ENCODE assay signal across 13 mouse cellular contexts in the genomic region with DNA sequence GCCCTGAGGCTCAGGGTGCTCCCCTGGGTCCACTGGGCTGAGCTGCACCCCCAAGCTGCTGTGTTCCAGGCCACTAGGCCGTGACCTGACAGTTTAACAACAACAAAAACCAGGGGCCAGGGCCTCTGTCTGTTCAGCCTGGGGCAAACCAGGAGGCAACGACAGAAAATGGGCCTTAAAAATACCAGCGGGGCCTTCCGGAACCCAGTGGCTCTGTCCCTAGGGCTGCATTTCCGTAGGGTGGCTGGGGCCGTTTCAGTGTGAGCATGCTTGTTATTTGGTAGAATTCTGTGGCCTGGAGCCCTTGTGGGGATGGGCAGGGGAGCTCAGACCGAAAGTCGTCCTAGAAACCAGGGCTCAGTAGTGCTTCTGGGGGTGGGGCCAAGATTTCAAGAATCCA. TPM values are rescaled to one million over a fixed set of nuclear protein-coding genes. Genes with fewer than 3 reads are reported as not detected.
A peak's percentile ranks its signal among the peaks of the same experiment; 100 is the strongest.
DNase-seq lines count a peak whose midpoint lies in the region; ATAC-seq and TF ChIP-seq lines count a peak whose summit lies in the region.
"Had no signal": no experiment of that assay in that cellular context is flagged by ENCODE, and none has a peak within 500 bp of the region (broad histone marks: within the 10 kb centered on the region; RNA-seq: fewer than 3 reads in every experiment).

No protein-coding gene starts in this region.

- H3K4me3 ChIP-seq in forebrain, embryonic 12.5 days (replicated peaks): peak overlapping the region; percentile 99; the same call in 1 of the 2 replicates
- H3K4me3 ChIP-seq in forebrain, embryonic 11.5 days (ENCODE audit: low read depth, low read length): no peak overlapping the region
- H3K4me3 ChIP-seq in midbrain, postnatal 0 days (ENCODE audit: low read depth, low read length): no peak overlapping the region
- no peak overlapping the region for H3K4me3 ChIP-seq in midbrain, embryonic 16.5 days (ENCODE audit: low read depth, low read length)
- no peak overlapping the region for H3K4me3 ChIP-seq in embryonic facial prominence, embryonic 12.5 days
- no peak overlapping the region for H3K4me3 ChIP-seq in thymus, adult 2 months (ENCODE audit: control insufficient read depth, insufficient read depth, low read length)
- H3K4me3 ChIP-seq: heart, adult 2 months had no signal

- peaks cover 62% of the 10 kb centered on the region for H3K36me3 ChIP-seq in forebrain, embryonic 12.5 days (replicated peaks)
- H3K36me3 ChIP-seq in forebrain, embryonic 11.5 days (ENCODE audit: control insufficient read depth, insufficient read depth, low read length): peaks cover 42% of the 10 kb centered on the region
- peaks cover 43% of the 10 kb centered on the region for H3K36me3 ChIP-seq in midbrain, postnatal 0 days (ENCODE audit: insufficient read depth, low read length)
- peaks cover 39% of the 10 kb centered on the region for H3K36me3 ChIP-seq in midbrain, embryonic 16.5 days (ENCODE audit: control insufficient read depth, insufficient read depth, low read length)
- H3K36me3 ChIP-seq in embryonic facial prominence, embryonic 12.5 days: peaks cover 64% of the 10 kb centered on the region
- H3K36me3 ChIP-seq in thymus, adult 2 months (ENCODE audit: control insufficient read depth, insufficient read depth, low read length): peaks cover 37% of the 10 kb centered on the region

- H3K27me3 ChIP-seq in forebrain, embryonic 12.5 days: no peaks in the 10 kb centered on the region
- H3K27me3 ChIP-seq in forebrain, embryonic 11.5 days (ENCODE audit: control insufficient read depth, insufficient read depth, low read length): no peaks in the 10 kb centered on the region
- H3K27me3 ChIP-seq in midbrain, postnatal 0 days (ENCODE audit: insufficient read depth, low read length): no peaks in the 10 kb centered on the region
- no peaks in the 10 kb centered on the region for H3K27me3 ChIP-seq in midbrain, embryonic 16.5 days (ENCODE audit: control insufficient read depth, insufficient read depth, low read depth, low read length)
- no peaks in the 10 kb centered on the region for H3K27me3 ChIP-seq in embryonic facial prominence, embryonic 12.5 days
- no peaks in the 10 kb centered on the region for H3K27me3 ChIP-seq in thymus, adult 2 months (ENCODE audit: control insufficient read depth, insufficient read depth, low read length)

- H3K9me3 ChIP-seq in forebrain, embryonic 12.5 days: no peaks in the 10 kb centered on the region
- no peaks in the 10 kb centered on the region for H3K9me3 ChIP-seq in forebrain, embryonic 11.5 days (ENCODE audit: control insufficient read depth, low read length)
- H3K9me3 ChIP-seq in midbrain, postnatal 0 days (ENCODE audit: low read length): no peaks in the 10 kb centered on the region
- no peaks in the 10 kb centered on the region for H3K9me3 ChIP-seq in midbrain, embryonic 16.5 days (replicated peaks; ENCODE audit: control insufficient read depth, low read length, poor library complexity, severe bottlenecking)
- H3K9me3 ChIP-seq in embryonic facial prominence, embryonic 12.5 days: 0 out of 2 replicates have a peak, but pooled peaks cover 7% of the 10 kb centered on the region

- no peak overlapping the region for H3K9ac ChIP-seq in forebrain, embryonic 12.5 days
- H3K9ac ChIP-seq in forebrain, embryonic 11.5 days (ENCODE audit: low read length): no peak overlapping the region
- H3K9ac ChIP-seq in midbrain, postnatal 0 days (replicated peaks; ENCODE audit: low read length, poor library complexity, severe bottlenecking): 0 out of 2 replicates have a peak overlapping the region, but pooled peaks have one; percentile 4
- H3K9ac ChIP-seq in midbrain, embryonic 16.5 days (ENCODE audit: low read depth, low read length): no peak overlapping the region
- 0 out of 2 replicates have a peak overlapping the region, but pooled peaks have one; percentile 19 for H3K9ac ChIP-seq in embryonic facial prominence, embryonic 12.5 days

- TF ChIP-seq POLR2A in thymus, adult 2 months (IDR thresholded peaks at IDR 0.05; ENCODE audit: control insufficient read depth, extremely low read depth, insufficient read depth, low read length, poor library complexity): no peak

- H3K27ac ChIP-seq in forebrain, embryonic 12.5 days: no peak overlapping the region
- H3K27ac ChIP-seq in forebrain, embryonic 11.5 days (ENCODE audit: low read depth, low read length): no peak overlapping the region
- no peak overlapping the region for H3K27ac ChIP-seq in midbrain, postnatal 0 days (ENCODE audit: low read depth, low read length)
- no peak overlapping the region for H3K27ac ChIP-seq in midbrain, embryonic 16.5 days (ENCODE audit: low read length)
- no peak overlapping the region for H3K27ac ChIP-seq in embryonic facial prominence, embryonic 12.5 days
- no peak overlapping the region for H3K27ac ChIP-seq in thymus, adult 2 months (ENCODE audit: control insufficient read depth, insufficient read depth, low read length)
- H3K27ac ChIP-seq: heart, adult 2 months had no signal

- H3K4me1 ChIP-seq in forebrain, embryonic 12.5 days: peaks cover 26% of the 10 kb centered on the region
- H3K4me1 ChIP-seq in forebrain, embryonic 11.5 days (replicated peaks; ENCODE audit: control insufficient read depth, insufficient read depth, low read length): peaks cover 13% of the 10 kb centered on the region; the same call in 1 of the 2 replicates
- H3K4me1 ChIP-seq in midbrain, postnatal 0 days (ENCODE audit: insufficient read depth, low read length): peaks cover 11% of the 10 kb centered on the region
- H3K4me1 ChIP-seq in midbrain, embryonic 16.5 days (ENCODE audit: control insufficient read depth, insufficient read depth, low read length): peaks cover 23% of the 10 kb centered on the region
- H3K4me1 ChIP-seq in embryonic facial prominence, embryonic 12.5 days: peaks cover 8% of the 10 kb centered on the region
- H3K4me1 ChIP-seq in thymus, adult 2 months (replicated peaks; ENCODE audit: control insufficient read depth, insufficient read depth, low read length): peaks cover 21% of the 10 kb centered on the region

- no peak for ATAC-seq in forebrain, embryonic 12.5 days (ENCODE audit: low FRiP score)
- ATAC-seq in forebrain, embryonic 11.5 days (replicated peaks; ENCODE audit: low FRiP score): no peak
- no peak for ATAC-seq in midbrain, postnatal 0 days (ENCODE audit: low FRiP score)
- ATAC-seq in midbrain, embryonic 16.5 days: no peak
- no peak for ATAC-seq in embryonic facial prominence, embryonic 12.5 days (ENCODE audit: insufficient number of reproducible peaks, insufficient read depth, low FRiP score, low TSS enrichment)
- ATAC-seq in neutrophil, adult 5-6 weeks (ENCODE audit: extremely low read depth, insufficient number of reproducible peaks, low FRiP score, poor library complexity, severe bottlenecking): peak; percentile 28

- no peak for DNase-seq in forebrain, embryonic 11.5 days (ENCODE audit: low spot score)
- DNase-seq in midbrain, postnatal 0 days (ENCODE audit: low spot score): no peak
- no peak for DNase-seq in right cerebral cortex, adult 2 months (ENCODE audit: low spot score in 2 of 2)
- DNase-seq in thymus, adult 2 months: no peak
- DNase-seq: adrenal gland, postnatal 14 days; heart, postnatal 10 days; kidney, adult 2 months; kidney, postnatal 4 days had no signal

- 87% methylated on average over 8 of the region's 8 CpGs for WGBS in forebrain, embryonic 12.5 days
- WGBS in forebrain, embryonic 11.5 days: 87% methylated on average over 8 of the region's 8 CpGs
- WGBS in midbrain, postnatal 0 days: 85% methylated on average over 8 of the region's 8 CpGs
- WGBS in midbrain, embryonic 16.5 days: 87% methylated on average over 8 of the region's 8 CpGs
- 83% methylated on average over 8 of the region's 8 CpGs for WGBS in embryonic facial prominence, embryonic 12.5 days
- WGBS in thymus, adult 2 months: 95% methylated on average over 8 of the region's 8 CpGs

- no peak overlapping the region for H3K4me2 ChIP-seq in forebrain, embryonic 12.5 days
- no peak overlapping the region for H3K4me2 ChIP-seq in forebrain, embryonic 11.5 days (ENCODE audit: low read depth, low read length, severe bottlenecking)
- H3K4me2 ChIP-seq in midbrain, postnatal 0 days (ENCODE audit: low read depth, low read length, poor library complexity, severe bottlenecking): no peak overlapping the region
- H3K4me2 ChIP-seq in midbrain, embryonic 16.5 days (ENCODE audit: low read length): no peak overlapping the region
- no peak overlapping the region for H3K4me2 ChIP-seq in embryonic facial prominence, embryonic 12.5 days (replicated peaks)

- TF ChIP-seq CTCF in midbrain, postnatal 0 days (IDR thresholded peaks at IDR 0.05): no peak
- no peak for TF ChIP-seq CTCF in thymus, adult 2 months (IDR thresholded peaks at IDR 0.05; ENCODE audit: borderline replicate concordance, control insufficient read depth, extremely low read depth, insufficient read depth, low read length, poor library complexity)

RNA-seq across cellular contexts. Expression of a gene that starts 3.6 kb away (rescaled TPM):
- 203 and 205 TPM in 2 replicates for polyA plus RNA-seq in forebrain, embryonic 12.5 days (2016; fragmentation: Nextera tagmentation; extraction: Ambion mirVana)
- 237 and 256 TPM in 2 replicates for polyA plus RNA-seq in forebrain, embryonic 11.5 days (2014; fragmentation: Nextera tagmentation; extraction: Ambion mirVana)
- 69.6 and 91.1 TPM in 2 replicates for total RNA-seq in midbrain, postnatal 0 days (2014; rRNA removed)
- 24.8 and 25.1 TPM in 2 replicates for polyA plus RNA-seq in midbrain, postnatal 0 days (2015; fragmentation: Nextera tagmentation; extraction: Ambion mirVana)
- 30.2 and 35.2 TPM in 2 replicates for polyA plus RNA-seq in midbrain, embryonic 16.5 days (2015; fragmentation: Nextera tagmentation; extraction: Ambion mirVana)
- 251 and 258 TPM in 2 replicates for polyA plus RNA-seq in embryonic facial prominence, embryonic 12.5 days (2016; fragmentation: Nextera tagmentation; extraction: Ambion mirVana)
- 81.3 and 86.5 TPM in 2 replicates for total RNA-seq in neutrophil, adult 5-6 weeks (2017)
- 341 and 425 TPM in 2 replicates for polyA plus RNA-seq in thymus, adult 2 months (2012; rRNA removed)

RNA-seq across cellular contexts. Expression of a gene that starts 23.2 kb away (rescaled TPM):
- 371 and 400 TPM in 2 replicates for polyA plus RNA-seq in forebrain, embryonic 12.5 days (2016; fragmentation: Nextera tagmentation; extraction: Ambion mirVana)
- polyA plus RNA-seq in forebrain, embryonic 11.5 days (2014; fragmentation: Nextera tagmentation; extraction: Ambion mirVana): 430 and 504 TPM in 2 replicates
- 295 and 379 TPM in 2 replicates for total RNA-seq in midbrain, postnatal 0 days (2014; rRNA removed)
- polyA plus RNA-seq in midbrain, postnatal 0 days (2015; fragmentation: Nextera tagmentation; extraction: Ambion mirVana): 638 and 795 TPM in 2 replicates
- polyA plus RNA-seq in midbrain, embryonic 16.5 days (2015; fragmentation: Nextera tagmentation; extraction: Ambion mirVana): 455 and 532 TPM in 2 replicates
- polyA plus RNA-seq in embryonic facial prominence, embryonic 12.5 days (2016; fragmentation: Nextera tagmentation; extraction: Ambion mirVana): 403 and 464 TPM in 2 replicates
- total RNA-seq in neutrophil, adult 5-6 weeks (2017): 35.4 and 38.2 TPM in 2 replicates
- 1,246 and 1,699 TPM in 2 replicates for polyA plus RNA-seq in thymus, adult 2 months (2012; rRNA removed)

RNA-seq across cellular contexts. Expression of a gene that starts 30.4 kb away (rescaled TPM):
- polyA plus RNA-seq in forebrain, embryonic 12.5 days (2016; fragmentation: Nextera tagmentation; extraction: Ambion mirVana): 312 and 327 TPM in 2 replicates
- 276 and 322 TPM in 2 replicates for polyA plus RNA-seq in forebrain, embryonic 11.5 days (2014; fragmentation: Nextera tagmentation; extraction: Ambion mirVana)
- 30.4 and 47.0 TPM in 2 replicates for total RNA-seq in midbrain, postnatal 0 days (2014; rRNA removed)
- polyA plus RNA-seq in midbrain, postnatal 0 days (2015; fragmentation: Nextera tagmentation; extraction: Ambion mirVana): 154 and 157 TPM in 2 replicates
- polyA plus RNA-seq in midbrain, embryonic 16.5 days (2015; fragmentation: Nextera tagmentation; extraction: Ambion mirVana): 174 and 188 TPM in 2 replicates
- 332 and 349 TPM in 2 replicates for polyA plus RNA-seq in embryonic facial prominence, embryonic 12.5 days (2016; fragmentation: Nextera tagmentation; extraction: Ambion mirVana)
- 26.9 and 27.0 TPM in 2 replicates for total RNA-seq in neutrophil, adult 5-6 weeks (2017)
- polyA plus RNA-seq in thymus, adult 2 months (2012; rRNA removed): 268 and 290 TPM in 2 replicates

RNA-seq across cellular contexts. Expression of a gene that starts 42.3 kb away (rescaled TPM):
- 17.3 and 21.3 TPM in 2 replicates for polyA plus RNA-seq in forebrain, embryonic 12.5 days (2016; fragmentation: Nextera tagmentation; extraction: Ambion mirVana)
- polyA plus RNA-seq in forebrain, embryonic 11.5 days (2014; fragmentation: Nextera tagmentation; extraction: Ambion mirVana): 13.3 and 15.9 TPM in 2 replicates
- 118 and 147 TPM in 2 replicates for total RNA-seq in midbrain, postnatal 0 days (2014; rRNA removed)
- polyA plus RNA-seq in midbrain, postnatal 0 days (2015; fragmentation: Nextera tagmentation; extraction: Ambion mirVana): 12.5 and 13.9 TPM in 2 replicates
- 13.6 and 15.0 TPM in 2 replicates for polyA plus RNA-seq in midbrain, embryonic 16.5 days (2015; fragmentation: Nextera tagmentation; extraction: Ambion mirVana)
- 13.1 and 14.9 TPM in 2 replicates for polyA plus RNA-seq in embryonic facial prominence, embryonic 12.5 days (2016; fragmentation: Nextera tagmentation; extraction: Ambion mirVana)
- 4.1 and 4.8 TPM in 2 replicates for total RNA-seq in neutrophil, adult 5-6 weeks (2017)
- 34.9 and 38.2 TPM in 2 replicates for polyA plus RNA-seq in thymus, adult 2 months (2012; rRNA removed)

Comparison
In these comparisons a context has a peak if more than half of its experiments do, and no peak if none do; other contexts are left out.
1. H3K9ac ChIP-seq: peak in midbrain, postnatal 0 days (single experiment) and embryonic facial prominence, embryonic 12.5 days (single experiment); none in forebrain, embryonic 12.5 days (single experiment), forebrain, embryonic 11.5 days (single experiment) and midbrain, embryonic 16.5 days (single experiment).